Comparison of ENCODE assay signal across 8 mouse cellular contexts in the genomic region with DNA sequence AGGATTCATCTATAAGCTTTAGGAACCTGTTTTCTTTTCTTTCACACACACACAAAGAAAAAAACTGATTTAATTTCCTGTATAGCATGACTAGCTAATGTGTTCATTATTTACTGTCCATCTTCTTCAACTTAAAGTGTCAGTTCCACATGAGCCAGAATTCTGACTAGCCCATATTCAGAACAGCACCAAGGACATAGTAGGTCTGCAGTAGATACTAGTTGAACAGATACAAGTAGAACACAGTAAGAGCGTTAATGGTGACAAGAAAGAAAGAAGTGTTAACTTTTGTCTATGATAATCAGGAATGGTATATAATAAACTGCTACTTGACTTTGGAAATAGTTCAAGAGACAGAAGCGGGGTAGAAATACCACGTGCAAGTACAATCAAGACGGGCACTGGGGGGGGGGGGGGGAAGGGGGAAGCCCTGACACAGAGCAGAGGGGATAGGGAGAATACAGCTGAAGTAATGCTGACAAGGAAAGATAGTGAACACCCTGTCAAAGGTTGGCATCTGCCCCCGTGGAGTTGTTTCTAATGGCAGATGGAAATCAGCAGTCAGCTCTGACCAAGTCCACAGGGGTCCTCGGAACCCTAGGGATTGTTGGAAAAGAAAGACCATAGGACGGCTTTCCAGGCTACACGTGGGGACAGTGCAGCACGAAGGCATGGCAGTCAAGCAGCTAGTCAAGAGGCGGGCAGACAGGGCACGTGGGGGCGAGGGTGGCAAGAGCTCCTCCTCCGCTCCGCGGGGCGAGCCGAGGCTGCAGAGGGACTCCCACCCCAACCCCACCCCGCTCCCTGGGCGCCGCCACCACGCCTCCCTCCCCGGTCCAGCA. TPM values are rescaled to one million over a fixed set of nuclear protein-coding genes. Genes with fewer than 3 reads are reported as not detected.
DNase-seq lines count a peak whose midpoint lies in the region; ATAC-seq and TF ChIP-seq lines count a peak whose summit lies in the region.

No protein-coding gene starts in this region.

- H3K27me3 ChIP-seq in cerebellum, adult 2 months (ENCODE audit: control insufficient read depth, insufficient read depth, low read length): no peaks in the 10 kb centered on the region
- no peaks in the 10 kb centered on the region for H3K27me3 ChIP-seq in liver, postnatal 0 days (ENCODE audit: insufficient read depth, low read length)

- 4% methylated on average over 22 of the region's 22 CpGs for WGBS in cerebellum, adult 2 months
- 10% methylated on average over 14 of the region's 22 CpGs for WGBS in liver, postnatal 0 days (ENCODE audit: insufficient replicate concordance)

- no peaks in the 10 kb centered on the region for H3K9me3 ChIP-seq in liver, postnatal 0 days (ENCODE audit: low read length)

- H3K4me2 ChIP-seq in liver, postnatal 0 days (ENCODE audit: low read depth, low read length): peak overlapping the region; percentile 79

- H3K27ac ChIP-seq in cerebellum, adult 2 months (ENCODE audit: insufficient read depth, low read length): no peak overlapping the region
- H3K27ac ChIP-seq in liver, postnatal 0 days (ENCODE audit: low read depth): peak overlapping the region; percentile 39; the same call in 1 of the 2 replicates

- DNase-seq in cerebellum, adult 2 months: no peak
- no peak for DNase-seq in cerebellum, adult 9-11 months
- DNase-seq in gonadal fat pad, adult 2 months (ENCODE audit: low read depth): peak; percentile 26
- no peak for DNase-seq in liver, postnatal 0 days
- DNase-seq in layer of hippocampus, postnatal 10 days (ENCODE audit: low spot score in 2 of 2): no peak
- DNase-seq in cerebellum, adult 11 months: no peak
- DNase-seq in yolk sac, embryonic 10.5 days (ENCODE audit: low spot score): no peak

- peak overlapping the region; percentile 70 for H3K9ac ChIP-seq in liver, postnatal 0 days (replicated peaks)

- TF ChIP-seq POLR2A in cerebellum, adult 2 months (IDR thresholded peaks at IDR 0.05; ENCODE audit: borderline replicate concordance, insufficient read depth, low read length): no peak

- peak overlapping the region; percentile 98 for H3K4me3 ChIP-seq in cerebellum, adult 2 months (replicated peaks; ENCODE audit: insufficient read depth, low read depth, low read length)
- peak overlapping the region; percentile 75 for H3K4me3 ChIP-seq in liver, postnatal 0 days (ENCODE audit: low read depth, low read length)

- no peaks in the 10 kb centered on the region for H3K4me1 ChIP-seq in cerebellum, adult 2 months (ENCODE audit: control insufficient read depth, insufficient read depth, low read length)
- peaks cover 11% of the 10 kb centered on the region for H3K4me1 ChIP-seq in liver, postnatal 0 days (ENCODE audit: insufficient read depth)

- H3K36me3 ChIP-seq in liver, postnatal 0 days (replicated peaks; ENCODE audit: insufficient read depth, low read length): 0 out of 2 replicates have a peak, but pooled peaks cover under 1% of the 10 kb centered on the region

- peak; percentile 46 for ATAC-seq in CD4-positive, CD25-positive, alpha-beta regulatory T cell, adult 4 months
- ATAC-seq in liver, postnatal 0 days: peak; percentile 82

- no peak for TF ChIP-seq CTCF in cerebellum, adult 2 months (IDR thresholded peaks at IDR 0.05; ENCODE audit: borderline replicate concordance, insufficient read depth, low read depth, low read length)
- no peak for TF ChIP-seq CTCF in liver, postnatal 0 days (IDR thresholded peaks at IDR 0.05; ENCODE audit: low read depth)

- no peak for TF ChIP-seq EP300 in liver, postnatal 0 days (IDR thresholded peaks at IDR 0.05; ENCODE audit: low read depth)

RNA-seq across cellular contexts. Expression of a gene that starts 0.6 kb away (rescaled TPM):
- 1.7 and 2.1 TPM in 2 replicates for polyA plus RNA-seq in cerebellum, adult 2 months (2012; rRNA removed)
- polyA plus RNA-seq in CD4-positive, CD25-positive, alpha-beta regulatory T cell, adult 4 months (2017; shearing (Covaris generic)): 1 to 10 TPM; 6.9 to 9.9 TPM
- polyA plus RNA-seq in gonadal fat pad, adult 2 months (2012; rRNA removed): 2.1 and 2.8 TPM in 2 replicates
- 1.9 and 2.0 TPM in 2 replicates for polyA plus RNA-seq in liver, postnatal 0 days (2015; fragmentation: Nextera tagmentation; extraction: Ambion mirVana)
- 1 to 10 TPM; 5.7 to 6.6 TPM for total RNA-seq in layer of hippocampus, postnatal 10 days (2021)

RNA-seq across cellular contexts. Expression of a gene that starts 0.7 kb away (rescaled TPM):
- polyA plus RNA-seq in cerebellum, adult 2 months (2012; rRNA removed): 1.9 TPM in 2 replicates
- polyA plus RNA-seq in CD4-positive, CD25-positive, alpha-beta regulatory T cell, adult 4 months (2017; shearing (Covaris generic)): 10 to 100 TPM; 31.1 to 40.4 TPM
- 8.1 and 8.7 TPM in 2 replicates for polyA plus RNA-seq in gonadal fat pad, adult 2 months (2012; rRNA removed)
- 5.0 and 5.6 TPM in 2 replicates for polyA plus RNA-seq in liver, postnatal 0 days (2015; fragmentation: Nextera tagmentation; extraction: Ambion mirVana)
- total RNA-seq in layer of hippocampus, postnatal 10 days (2021): 1 to 10 TPM; 1.7 to 1.9 TPM

RNA-seq across cellular contexts. Expression of a gene that starts 46.9 kb away (rescaled TPM):
- 44.2 and 49.6 TPM in 2 replicates for polyA plus RNA-seq in cerebellum, adult 2 months (2012; rRNA removed)
- polyA plus RNA-seq in CD4-positive, CD25-positive, alpha-beta regulatory T cell, adult 4 months (2017; shearing (Covaris generic)): 10 to 100 TPM; 58.8 to 62.8 TPM
- polyA plus RNA-seq in gonadal fat pad, adult 2 months (2012; rRNA removed): 43.3 and 48.5 TPM in 2 replicates
- 30.7 and 31.2 TPM in 2 replicates for polyA plus RNA-seq in liver, postnatal 0 days (2015; fragmentation: Nextera tagmentation; extraction: Ambion mirVana)
- total RNA-seq in layer of hippocampus, postnatal 10 days (2021): 10 to 100 TPM; 46.1 to 48.3 TPM
